Mouse (Mus musculus) cortical plate, adult 2 months (tissue): Measurements from ENCODE around the gene Mmp17. TPM values are rescaled to one million over a fixed set of nuclear protein-coding genes. Genes with fewer than 3 reads are reported as not detected.
"Not testable (repeated sequence)": the region's sequence is repeated elsewhere in the genome, so short reads cannot be mapped to it uniquely, and the experiment has no call there.

ENCODE experiments used
- H3K27ac ChIP-seq: fragments of 200-500 bp; 2 replicates; pipeline ENCODE4 v1.5.1; 2012; ENCODE audit warnings: low read length, control low read depth, inconsistent platforms; ENCODE audit not compliant: insufficient read depth
- H3K4me1 ChIP-seq: fragments of 200-500 bp; 2 replicates; pipeline ENCODE4 v1.6.1; 2011; ENCODE audit warnings: low read length; ENCODE audit not compliant: control insufficient read depth, insufficient read depth
- H3K4me3 ChIP-seq: fragments of 200-500 bp; 2 replicates; pipeline ENCODE4 v1.5.1; 2011; ENCODE audit warnings: mild to moderate bottlenecking, low read length, control low read depth; ENCODE audit not compliant: insufficient read depth
- CTCF ChIP-seq: fragments of 200-500 bp; IDR thresholded peaks from 2 replicates; pipeline ENCODE4 v1.5.1; 2011; ENCODE audit warnings: mild to moderate bottlenecking, control low read depth, low read length; ENCODE audit not compliant: insufficient read depth; ENCODE audit errors: extremely low read depth
- POLR2A ChIP-seq: fragments of 200-500 bp; IDR thresholded peaks from 2 replicates; pipeline ENCODE4 v1.6.1; 2011; ENCODE audit warnings: mild to moderate bottlenecking, low read length, control low read depth; ENCODE audit not compliant: insufficient read depth; ENCODE audit errors: extremely low read depth
- polyA plus RNA-seq: library from polyadenylated mRNA; depleted of rRNA; stranded (reverse); fragments of >200 nt; gene quantifications from 2 replicates; pipeline ENCODE4 v1.2.3, GENCODE M21; 2012

The Mmp17 gene
- polyA plus RNA-seq, 1 experiment = 83.9 TPM

DNA sequence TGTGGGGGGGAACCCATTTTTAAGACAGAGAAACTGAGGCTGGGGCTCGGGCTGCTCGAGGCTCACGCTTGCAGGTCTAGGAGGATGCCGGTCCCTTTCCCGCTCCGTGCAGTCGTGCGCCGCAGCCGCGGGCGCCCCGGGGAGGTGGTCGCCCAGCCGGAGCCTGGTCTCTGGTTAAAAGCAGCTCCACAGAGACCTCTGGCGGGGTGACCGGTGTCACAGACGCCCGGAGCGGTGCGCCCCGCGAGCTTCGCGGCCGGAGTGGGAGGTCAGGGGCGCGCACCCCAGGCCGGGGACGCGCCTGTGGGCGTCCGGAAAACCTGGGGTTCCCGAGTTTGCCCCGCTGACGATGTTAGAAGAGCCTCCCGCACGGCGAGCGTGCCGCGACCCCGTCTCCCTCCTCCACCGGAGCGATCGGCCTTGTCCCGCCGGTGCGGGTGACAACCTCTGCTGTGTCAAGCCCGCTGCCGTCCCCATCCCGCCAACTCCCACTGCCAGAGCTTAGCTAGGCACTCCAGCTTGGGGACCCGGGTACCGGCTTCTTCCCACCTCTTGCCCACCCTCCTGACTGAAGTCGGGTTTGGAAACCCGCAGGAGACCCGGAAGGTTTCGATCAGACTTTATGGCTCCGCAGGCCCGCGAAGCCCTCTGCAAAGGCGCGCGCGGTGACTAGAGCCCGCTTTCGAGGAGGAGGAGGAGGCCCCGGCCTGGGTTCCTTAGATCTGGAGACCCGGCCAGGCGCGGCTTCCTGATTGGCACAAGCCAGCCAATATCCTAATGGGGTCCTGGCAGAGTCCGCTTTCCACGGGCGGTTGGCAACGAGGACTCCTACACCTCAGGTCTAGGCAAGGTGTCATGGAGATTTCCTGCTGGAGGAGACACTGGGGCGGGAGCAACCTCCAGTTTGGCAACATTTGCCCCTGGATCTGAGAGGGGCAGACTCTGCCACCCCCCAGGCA is 893 bp downstream of the Mmp17 start:
- H3K4me3 ChIP-seq = peak overlapping the region; percentile 88
- peaks cover 8% of the 10 kb centered on the region for H3K4me1 ChIP-seq
- TF ChIP-seq CTCF (no peak), POLR2A (no peak)
- H3K27ac ChIP-seq = peak overlapping the region; percentile 91

DNA sequence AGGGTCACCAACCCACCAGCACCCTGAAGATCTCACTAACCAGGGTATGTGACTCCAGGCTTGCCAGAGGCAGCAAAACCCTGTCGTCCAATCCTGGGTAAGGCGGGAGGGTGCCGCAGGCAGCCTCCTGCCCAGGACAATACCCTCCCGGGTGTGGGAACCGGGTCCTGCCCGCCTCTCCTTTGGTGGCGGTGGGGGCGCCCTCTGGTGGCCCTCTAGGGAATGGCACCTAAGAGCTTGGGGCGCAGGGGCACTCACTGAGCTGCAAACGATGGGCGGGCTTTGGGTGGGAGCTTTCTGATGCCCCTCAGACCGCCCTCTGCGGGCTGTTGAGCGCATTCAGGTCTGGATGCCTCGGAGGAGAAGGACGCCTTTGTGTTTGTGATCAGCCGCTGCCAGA is 2.0 kb downstream of the Mmp17 start:
- H3K27ac ChIP-seq = no peak overlapping the region
- TF ChIP-seq POLR2A (0 out of 2 replicates have a peak, but pooled peaks have one; percentile 17), CTCF (peak; percentile 54)
- H3K4me3 ChIP-seq = peak overlapping the region; percentile 88
- H3K4me1 ChIP-seq = peaks cover 9% of the 10 kb centered on the region

DNA sequence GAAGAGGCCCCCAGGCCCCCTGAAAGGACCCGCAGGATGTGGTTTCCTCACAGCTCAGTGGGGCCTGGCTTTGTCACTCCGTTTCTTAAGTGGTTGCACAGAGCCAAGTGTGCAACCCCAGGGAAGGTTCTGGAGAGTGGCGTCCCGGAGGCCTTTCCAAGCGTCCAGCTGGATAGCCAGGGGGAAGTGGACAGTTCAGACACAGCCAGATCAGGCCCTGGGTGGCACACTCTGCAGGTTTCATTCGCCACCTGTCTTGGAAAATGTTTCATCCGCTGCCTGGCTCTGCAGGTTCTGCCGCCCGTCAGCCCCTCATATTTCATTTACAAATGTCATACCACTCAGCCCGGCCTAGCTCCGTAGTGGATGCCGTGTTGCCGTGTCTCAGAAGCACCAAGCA is 2.5 kb downstream of the Mmp17 start:
- Histone ChIP-seq H3K4me3 (peak overlapping the region; percentile 88), H3K27ac (no peak overlapping the region), H3K4me1 (peaks cover 5% of the 10 kb centered on the region)
- no peak for TF ChIP-seq POLR2A
- no peak for TF ChIP-seq CTCF

DNA sequence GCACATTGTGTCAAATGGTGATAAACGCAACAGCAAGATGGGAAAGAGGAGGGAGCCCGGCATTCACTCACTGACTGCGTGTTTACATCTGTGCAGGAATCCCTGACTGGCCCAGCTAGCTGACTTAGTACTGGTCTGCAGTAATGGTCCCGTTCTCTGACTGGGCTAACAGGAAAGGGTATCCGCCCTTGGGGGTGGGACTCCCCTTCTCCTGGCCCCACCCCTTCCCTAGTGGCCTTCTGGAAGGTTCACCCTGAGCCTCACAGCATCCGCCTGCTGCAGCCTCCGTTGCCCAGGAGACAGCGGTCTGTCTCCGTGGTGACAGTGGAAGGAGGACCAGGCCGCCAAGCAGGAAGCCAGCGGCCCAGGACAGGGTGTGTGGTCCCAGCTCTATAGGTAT is 6.9 kb downstream of the Mmp17 start:
- no peak for TF ChIP-seq CTCF
- 0 out of 2 replicates have a peak, but pooled peaks have one; percentile 29 for TF ChIP-seq POLR2A
- H3K4me1 ChIP-seq = peaks cover 5% of the 10 kb centered on the region
- 0 out of 2 replicates have a peak overlapping the region, but pooled peaks have one; percentile 6 for H3K4me3 ChIP-seq
- no peak overlapping the region for H3K27ac ChIP-seq

DNA sequence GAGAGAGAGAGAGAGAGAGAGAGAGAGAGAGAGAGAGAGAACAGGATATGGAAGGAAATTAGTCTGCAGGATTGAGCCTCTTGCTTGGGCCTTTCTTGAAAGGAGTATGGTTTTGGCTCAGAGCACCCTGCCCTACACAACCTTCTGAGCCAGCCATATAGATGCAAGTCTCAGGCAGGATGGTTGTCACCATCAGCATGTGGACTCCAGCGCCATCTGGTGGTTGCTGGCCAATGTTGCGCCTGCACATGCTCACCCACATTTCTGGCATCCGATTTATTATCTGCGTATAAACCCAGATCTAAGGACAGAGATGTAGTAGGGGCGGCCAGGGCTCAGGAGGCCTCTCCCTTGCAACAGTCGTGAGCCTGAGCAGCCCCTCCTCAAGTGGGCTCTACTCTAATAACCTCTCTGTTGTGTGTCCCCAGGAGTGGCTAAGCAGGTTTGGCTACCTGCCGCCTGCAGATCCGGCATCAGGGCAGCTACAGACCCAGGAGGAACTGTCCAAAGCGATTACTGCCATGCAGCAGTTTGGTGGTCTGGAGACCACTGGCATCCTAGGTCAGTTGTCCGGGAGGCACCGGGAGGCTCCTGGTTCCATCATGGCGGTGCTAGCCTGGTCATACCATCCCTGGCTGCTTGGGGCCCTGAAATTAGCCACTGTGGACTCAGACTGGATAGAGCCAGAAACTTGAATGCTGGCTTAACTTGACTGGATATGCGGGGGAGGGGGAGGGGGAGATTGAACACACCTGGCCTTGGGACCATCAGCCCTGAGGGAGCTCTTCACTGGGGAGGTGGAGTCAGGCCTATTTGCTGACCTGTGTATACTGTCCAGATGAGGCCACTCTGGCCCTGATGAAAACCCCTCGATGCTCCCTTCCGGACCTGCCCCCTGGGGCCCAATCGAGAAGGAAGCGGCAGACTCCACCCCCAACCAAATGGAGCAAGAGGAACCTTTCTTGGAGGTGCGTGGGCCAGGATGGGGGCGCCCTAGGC is 10.4 kb downstream of the Mmp17 start:
- H3K4me1 ChIP-seq = peaks cover 3% of the 10 kb centered on the region
- no peak overlapping the region for H3K4me3 ChIP-seq
- no peak overlapping the region for H3K27ac ChIP-seq
- TF ChIP-seq CTCF (peak; percentile 98), POLR2A (no peak)

DNA sequence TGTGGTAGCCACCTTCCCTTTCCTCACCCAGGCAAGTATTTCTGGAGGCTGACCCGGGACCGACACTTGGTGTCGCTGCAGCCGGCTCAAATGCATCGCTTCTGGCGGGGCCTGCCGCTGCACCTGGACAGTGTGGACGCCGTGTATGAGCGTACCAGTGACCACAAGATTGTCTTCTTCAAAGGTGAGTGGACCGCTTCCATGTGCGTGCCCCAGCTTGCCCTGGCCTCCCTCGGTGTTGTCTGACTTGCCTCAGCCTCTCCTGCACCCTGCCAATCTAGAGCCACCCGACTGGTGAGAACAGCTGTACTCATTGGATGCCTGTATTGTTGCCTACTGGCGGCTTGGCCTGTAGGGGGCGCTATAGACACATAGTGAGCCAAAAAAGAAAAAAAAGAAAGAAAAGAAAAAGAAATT is 18.1 kb downstream of the Mmp17 start:
- no peaks in the 10 kb centered on the region for H3K4me1 ChIP-seq
- no peak for TF ChIP-seq POLR2A
- TF ChIP-seq CTCF = peak; percentile 22; the same call in 1 of the 2 replicates
- no peak overlapping the region for H3K27ac ChIP-seq
- H3K4me3 ChIP-seq = no peak overlapping the region

DNA sequence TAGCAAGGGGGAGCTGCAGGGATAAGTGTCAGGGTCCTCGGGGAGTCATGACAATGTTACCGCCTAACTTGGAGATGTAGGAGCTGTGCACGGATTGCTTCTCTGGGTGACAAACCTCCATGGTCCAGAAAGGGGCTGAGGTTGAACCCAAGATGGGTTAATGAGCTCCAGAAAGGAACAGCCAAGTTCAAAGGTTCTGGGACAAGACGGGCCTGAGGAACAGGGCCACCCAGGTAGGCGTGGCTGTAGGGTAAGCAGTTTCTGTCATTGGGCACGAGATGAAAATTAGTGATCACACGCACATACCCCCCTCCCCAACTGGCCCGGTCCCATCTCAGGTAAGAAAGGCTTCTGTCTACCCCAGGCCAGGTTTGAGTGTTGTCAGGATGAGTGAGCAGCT is 23.5 kb downstream of the Mmp17 start:
- Histone ChIP-seq H3K4me3 (no peak overlapping the region), H3K4me1 (no peaks in the 10 kb centered on the region), H3K27ac (no peak overlapping the region)
- TF ChIP-seq CTCF (no peak), POLR2A (no peak)

DNA sequence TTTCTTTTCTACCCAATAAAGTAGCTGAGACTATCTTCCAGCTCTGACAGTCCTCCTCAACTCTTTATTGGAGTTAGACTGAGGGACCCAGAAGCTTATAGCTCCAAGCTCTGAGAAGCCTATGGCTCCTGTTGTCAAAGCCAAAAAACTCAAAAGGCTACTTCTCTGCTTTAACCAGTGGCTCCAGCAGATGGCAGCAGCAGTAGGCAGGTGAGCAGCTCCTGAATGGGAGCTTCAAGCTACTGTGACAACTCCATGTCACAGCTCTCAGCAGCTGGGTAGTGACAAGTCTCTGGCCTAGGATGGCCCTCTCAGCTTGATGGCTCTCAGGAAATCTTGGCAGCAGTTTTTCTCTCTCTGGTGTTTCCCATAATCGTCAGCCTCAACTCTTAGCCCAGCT is 27.1 kb downstream of the Mmp17 start:
- no peak overlapping the region for H3K27ac ChIP-seq
- TF ChIP-seq POLR2A = no peak
- TF ChIP-seq CTCF = peak; percentile 79
- H3K4me3 ChIP-seq = no peak overlapping the region
- no peaks in the 10 kb centered on the region for H3K4me1 ChIP-seq

DNA sequence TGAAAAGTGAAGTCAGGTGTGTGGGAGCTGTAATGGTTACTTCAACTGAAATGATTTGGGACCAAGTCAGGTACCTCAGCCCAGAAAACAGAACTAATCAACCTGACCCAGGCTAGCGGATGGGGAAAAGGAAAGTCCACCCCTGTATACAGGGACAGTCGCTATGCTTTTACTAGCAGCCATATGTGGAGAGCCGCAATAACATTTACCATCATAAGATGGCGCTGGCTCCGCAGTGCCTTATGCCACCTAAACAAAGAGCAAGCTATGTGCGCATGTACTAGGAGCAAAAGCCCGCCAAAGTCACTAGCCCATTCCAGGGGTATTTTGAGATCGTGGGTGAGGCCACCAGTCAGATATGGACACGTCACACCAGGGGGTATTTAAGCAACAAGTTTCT is 36.6 kb downstream of the Mmp17 start:
- TF ChIP-seq CTCF = 0 out of 2 replicates have a peak, but pooled peaks have one; percentile 10
- not testable (repeated sequence) for H3K27ac ChIP-seq, H3K4me3 ChIP-seq, H3K4me1 ChIP-seq
